Mouse (Mus musculus): ENCODE measurements around the gene 1700003E16Rik. TPM values are rescaled to one million over a fixed set of nuclear protein-coding genes. Genes with fewer than 3 reads are reported as not detected.

1700003E16Rik gene
- polyA plus RNA-seq (2014; fragmentation: Nextera tagmentation; extraction: Ambion mirVana), result 0.47 and 0.83 TPM in 2 replicates

GRCm38 (mm10) chr6:83156259-83156684 lies at the start of gene 1700003E16Rik, which contains the start of gene Wdr54:
TSS of gene 1700003E16Rik (plus strand) at chr6:83156404.
TSS of gene Wdr54 (minus strand) at chr6:83156397.
- Histone ChIP-seq H3K9ac (ENCODE audit: low read length) (peak within 1 kb of the TSS; percentile 49), H3K27me3 (replicated peaks; ENCODE audit: control insufficient read depth, insufficient read depth, low read length) (peaks cover 13% of the 10 kb centered on the region), H3K9me3 (ENCODE audit: control insufficient read depth, low read length) (no peaks in the 10 kb centered on the region), H3K4me1 (replicated peaks; ENCODE audit: control insufficient read depth, insufficient read depth, low read length) (peaks cover 6% of the 10 kb centered on the region), H3K27ac (ENCODE audit: low read depth) (no peak within 1 kb of the TSS), H3K36me3 (ENCODE audit: control insufficient read depth, insufficient read depth, low read length) (peaks cover 12% of the 10 kb centered on the region; the same call in 1 of the 2 replicates), H3K4me3 (ENCODE audit: low read depth, low read length) (peak within 1 kb of the TSS; percentile 52), H3K4me2 (ENCODE audit: low read length) (peak within 1 kb of the TSS; percentile 84)
- ATAC-seq (replicated peaks; ENCODE audit: low FRiP score, low TSS enrichment, low read depth) (peak; percentile 84), DNase-seq (ENCODE audit: low spot score) (peak; percentile 86)
- WGBS, result 2% methylated on average over 32 of the region's 32 CpGs

GRCm38 (mm10) chr6:83107566-83108400 lies 48.4 kb upstream of the 1700003E16Rik start:
- H3K36me3 ChIP-seq (ENCODE audit: control insufficient read depth, insufficient read depth, low read length), result peaks cover 15% of the 10 kb centered on the region
- H3K4me2 ChIP-seq (ENCODE audit: low read length), result peak overlapping the region; percentile 85
- DNase-seq (ENCODE audit: low spot score) (peak; percentile 87), ATAC-seq (replicated peaks; ENCODE audit: low FRiP score, low TSS enrichment, low read depth) (0 out of 2 replicates have a peak, but pooled peaks have one; percentile 12)
- no peaks in the 10 kb centered on the region for H3K27me3 ChIP-seq (replicated peaks; ENCODE audit: control insufficient read depth, insufficient read depth, low read length)
- peak overlapping the region; percentile 99 for H3K4me3 ChIP-seq (ENCODE audit: low read depth, low read length)
- no peak overlapping the region for H3K9ac ChIP-seq (ENCODE audit: low read length)
- 0 out of 2 replicates have a peak overlapping the region, but pooled peaks have one; percentile 77 for H3K27ac ChIP-seq (ENCODE audit: low read depth)
- WGBS, result 38% methylated on average over 13 of the region's 13 CpGs
- H3K4me1 ChIP-seq (replicated peaks; ENCODE audit: control insufficient read depth, insufficient read depth, low read length), result peaks cover 9% of the 10 kb centered on the region
- H3K9me3 ChIP-seq (ENCODE audit: control insufficient read depth, low read length), result no peaks in the 10 kb centered on the region

- Histone ChIP-seq H3K4me2 (ENCODE audit: low read length) (peak within 1 kb of the TSS; percentile 85), H3K27ac (ENCODE audit: low read depth) (peak within 1 kb of the TSS; percentile 77), H3K9me3 (ENCODE audit: control insufficient read depth, low read length) (no peaks in the 10 kb centered on the region), H3K4me1 (replicated peaks; ENCODE audit: control insufficient read depth, insufficient read depth, low read length) (peaks cover 6% of the 10 kb centered on the region), H3K9ac (ENCODE audit: low read length) (peak within 1 kb of the TSS; percentile 84), H3K27me3 (replicated peaks; ENCODE audit: control insufficient read depth, insufficient read depth, low read length) (no peaks in the 10 kb centered on the region), H3K4me3 (ENCODE audit: low read depth, low read length) (peak within 1 kb of the TSS; percentile 99), H3K36me3 (ENCODE audit: control insufficient read depth, insufficient read depth, low read length) (peaks cover 15% of the 10 kb centered on the region)
- under 1% methylated on average over 75 of the region's 76 CpGs for WGBS
- ATAC-seq (replicated peaks; ENCODE audit: low FRiP score, low TSS enrichment, low read depth) (peak; percentile 88), DNase-seq (ENCODE audit: low spot score) (peak; percentile 90)
Measured at GRCm38 (mm10) chr6:83108762-83109668, 47.2 kb upstream of the 1700003E16Rik start, which contains the start of gene Mrpl53. TSS of gene Mrpl53 (plus strand) at chr6:83109040.

GRCm38 (mm10) chr6:83111510-83112136 lies 44.6 kb upstream of the 1700003E16Rik start:
- ATAC-seq (replicated peaks; ENCODE audit: low FRiP score, low TSS enrichment, low read depth) (no peak), DNase-seq (ENCODE audit: low spot score) (no peak)
- peaks cover 16% of the 10 kb centered on the region for H3K36me3 ChIP-seq (ENCODE audit: control insufficient read depth, insufficient read depth, low read length)
- H3K4me1 ChIP-seq (replicated peaks; ENCODE audit: control insufficient read depth, insufficient read depth, low read length), result peaks cover 19% of the 10 kb centered on the region
- no peak overlapping the region for H3K4me2 ChIP-seq (ENCODE audit: low read length)
- no peak overlapping the region for H3K4me3 ChIP-seq (ENCODE audit: low read depth, low read length)
- no peak overlapping the region for H3K27ac ChIP-seq (ENCODE audit: low read depth)
- 87% methylated on average over 4 of the region's 4 CpGs for WGBS
- H3K9ac ChIP-seq (ENCODE audit: low read length), result no peak overlapping the region
- H3K9me3 ChIP-seq (ENCODE audit: control insufficient read depth, low read length), result no peaks in the 10 kb centered on the region
- no peaks in the 10 kb centered on the region for H3K27me3 ChIP-seq (replicated peaks; ENCODE audit: control insufficient read depth, insufficient read depth, low read length)

- H3K36me3 ChIP-seq (ENCODE audit: control insufficient read depth, insufficient read depth, low read length), result peaks cover 46% of the 10 kb centered on the region
- H3K27ac ChIP-seq (ENCODE audit: low read depth), result peak within 1 kb of the TSS; percentile 76
- no peaks in the 10 kb centered on the region for H3K27me3 ChIP-seq (replicated peaks; ENCODE audit: control insufficient read depth, insufficient read depth, low read length)
- peak within 1 kb of the TSS; percentile 80 for H3K9ac ChIP-seq (ENCODE audit: low read length)
- H3K9me3 ChIP-seq (ENCODE audit: control insufficient read depth, low read length), result no peaks in the 10 kb centered on the region
- peaks cover 21% of the 10 kb centered on the region for H3K4me1 ChIP-seq (replicated peaks; ENCODE audit: control insufficient read depth, insufficient read depth, low read length)
- ATAC-seq (replicated peaks; ENCODE audit: low FRiP score, low TSS enrichment, low read depth), result peak; percentile 88
- peak; percentile 92 for DNase-seq (ENCODE audit: low spot score)
- WGBS, result under 1% methylated on average over 55 of the region's 58 CpGs
- peak within 1 kb of the TSS; percentile 95 for H3K4me2 ChIP-seq (ENCODE audit: low read length)
- H3K4me3 ChIP-seq (ENCODE audit: low read depth, low read length), result peak within 1 kb of the TSS; percentile 79
Measured at GRCm38 (mm10) chr6:83115011-83115671, 41.1 kb upstream of the 1700003E16Rik start, which contains the start of gene Mogs. TSS of gene Mogs (plus strand) at chr6:83115496.

GRCm38 (mm10) chr6:83115682-83116372 lies 40.4 kb upstream of the 1700003E16Rik start:
- peak overlapping the region; percentile 76 for H3K27ac ChIP-seq (ENCODE audit: low read depth)
- DNase-seq (ENCODE audit: low spot score), result peak; percentile 70
- H3K4me2 ChIP-seq (ENCODE audit: low read length), result peak overlapping the region; percentile 95
- no peaks in the 10 kb centered on the region for H3K27me3 ChIP-seq (replicated peaks; ENCODE audit: control insufficient read depth, insufficient read depth, low read length)
- ATAC-seq (replicated peaks; ENCODE audit: low FRiP score, low TSS enrichment, low read depth), result no peak; the same call in 1 of the 2 replicates
- WGBS, result 2% methylated on average over 45 of the region's 48 CpGs
- peak overlapping the region; percentile 79 for H3K4me3 ChIP-seq (ENCODE audit: low read depth, low read length)
- H3K36me3 ChIP-seq (ENCODE audit: control insufficient read depth, insufficient read depth, low read length), result peaks cover 39% of the 10 kb centered on the region
- H3K9me3 ChIP-seq (ENCODE audit: control insufficient read depth, low read length), result no peaks in the 10 kb centered on the region
- peak overlapping the region; percentile 80 for H3K9ac ChIP-seq (ENCODE audit: low read length)
- peaks cover 25% of the 10 kb centered on the region for H3K4me1 ChIP-seq (replicated peaks; ENCODE audit: control insufficient read depth, insufficient read depth, low read length)

GRCm38 (mm10) chr6:83116373-83117164 lies 39.6 kb upstream of the 1700003E16Rik start:
- WGBS, result 76% methylated on average over 11 of the region's 11 CpGs
- no peaks in the 10 kb centered on the region for H3K27me3 ChIP-seq (replicated peaks; ENCODE audit: control insufficient read depth, insufficient read depth, low read length)
- H3K4me3 ChIP-seq (ENCODE audit: low read depth, low read length), result peak overlapping the region; percentile 79
- peak overlapping the region; percentile 80 for H3K9ac ChIP-seq (ENCODE audit: low read length)
- no peak for ATAC-seq (replicated peaks; ENCODE audit: low FRiP score, low TSS enrichment, low read depth)
- no peaks in the 10 kb centered on the region for H3K9me3 ChIP-seq (ENCODE audit: control insufficient read depth, low read length)
- H3K4me1 ChIP-seq (replicated peaks; ENCODE audit: control insufficient read depth, insufficient read depth, low read length), result peaks cover 25% of the 10 kb centered on the region
- DNase-seq (ENCODE audit: low spot score), result no peak
- peak overlapping the region; percentile 95 for H3K4me2 ChIP-seq (ENCODE audit: low read length)
- peaks cover 32% of the 10 kb centered on the region for H3K36me3 ChIP-seq (ENCODE audit: control insufficient read depth, insufficient read depth, low read length)
- no peak overlapping the region for H3K27ac ChIP-seq (ENCODE audit: low read depth)

All from intestine, embryonic 14.5 days (tissue).